Mouse (Mus musculus): ENCODE measurements around the gene Pwp2.
A peak's percentile ranks its signal among the peaks of the same experiment; 100 is the strongest.

Gene Pwp2

DNA sequence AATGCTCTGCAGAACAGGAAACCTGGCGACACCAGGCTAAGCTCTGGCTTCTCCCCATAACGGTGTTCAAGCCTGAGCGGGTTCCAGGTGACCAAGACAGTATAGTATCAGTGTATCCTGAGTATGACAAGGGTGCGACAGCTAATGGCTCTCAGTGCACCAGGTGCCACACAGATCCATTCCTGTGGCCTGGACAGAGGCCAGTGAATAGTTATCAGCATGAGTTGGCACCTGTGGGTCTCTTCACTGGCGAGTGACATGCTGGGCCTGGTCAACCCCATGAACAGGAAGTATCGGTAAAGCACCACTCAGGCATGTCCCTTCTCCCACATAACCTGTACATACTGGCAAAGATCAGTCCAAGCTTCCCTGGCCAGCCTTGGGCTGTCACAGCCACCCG, 13.9 kb downstream of the Pwp2 start:
- no peak for DNase-seq (ENCODE audit: low read depth, low spot score)

DNA sequence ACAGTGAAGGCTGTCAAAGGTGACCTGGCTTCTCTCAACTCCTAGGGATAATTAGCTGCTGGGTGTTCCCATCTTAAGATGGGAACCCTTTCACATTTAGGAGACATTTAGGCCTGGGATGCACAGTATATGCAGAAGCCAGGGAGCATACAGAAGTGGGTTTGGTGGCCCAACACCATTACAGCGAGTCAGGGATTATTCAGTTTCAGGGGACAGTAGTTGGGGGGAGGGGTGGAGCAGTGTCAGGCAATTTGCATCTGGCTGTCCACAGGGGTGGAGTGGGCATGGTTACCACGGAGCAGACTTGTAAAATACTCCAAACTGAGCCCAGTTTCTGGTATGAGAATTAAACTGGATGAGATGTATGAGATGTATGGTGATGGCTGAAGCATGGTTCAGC, 14.5 kb downstream of the Pwp2 start:
- no peak for DNase-seq (ENCODE audit: low read depth, low spot score)

DNA sequence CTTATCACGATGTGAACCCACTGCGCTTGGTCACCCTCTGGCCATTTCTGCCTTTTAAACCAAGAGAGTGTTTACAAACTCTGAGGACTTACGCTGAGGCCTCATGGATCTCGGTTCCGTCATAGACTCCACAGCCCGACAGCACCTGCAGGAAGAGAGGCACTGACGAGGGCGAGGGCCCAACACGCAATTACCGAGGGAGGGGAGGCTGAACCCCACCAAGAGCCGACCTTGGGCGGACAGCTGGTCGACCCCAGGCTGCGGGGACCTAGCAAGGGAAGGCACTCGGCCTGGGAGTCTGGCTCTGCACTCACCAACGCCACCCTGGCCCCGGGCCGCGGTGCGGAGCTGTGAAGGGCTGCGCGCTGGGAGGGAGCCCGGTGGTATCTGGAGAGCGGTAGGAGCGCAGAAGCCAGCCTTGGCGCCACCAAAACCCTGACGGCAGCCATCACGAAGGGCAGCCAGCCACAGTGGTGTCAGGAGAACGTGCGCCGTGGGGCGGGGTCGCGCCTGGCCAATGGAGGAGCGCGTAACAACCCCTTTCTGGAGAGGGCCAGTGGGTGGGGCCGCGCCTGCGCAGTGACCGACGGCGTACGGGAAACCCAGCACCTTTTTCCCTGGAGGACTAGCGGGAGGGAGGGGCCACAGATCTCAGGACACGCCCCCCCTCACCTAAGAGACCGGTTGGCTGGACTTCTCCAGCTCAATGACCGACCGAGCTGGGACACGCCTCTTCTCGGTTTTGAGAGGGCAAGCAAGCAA, 15.5 kb downstream of the Pwp2 start, which contains the start of gene D10Jhu81e:
TSS of gene D10Jhu81e (minus strand) at position 502 of the 762 bp plus-strand sequence.
- peak; percentile 98 for DNase-seq (ENCODE audit: low read depth, low spot score)

DNA sequence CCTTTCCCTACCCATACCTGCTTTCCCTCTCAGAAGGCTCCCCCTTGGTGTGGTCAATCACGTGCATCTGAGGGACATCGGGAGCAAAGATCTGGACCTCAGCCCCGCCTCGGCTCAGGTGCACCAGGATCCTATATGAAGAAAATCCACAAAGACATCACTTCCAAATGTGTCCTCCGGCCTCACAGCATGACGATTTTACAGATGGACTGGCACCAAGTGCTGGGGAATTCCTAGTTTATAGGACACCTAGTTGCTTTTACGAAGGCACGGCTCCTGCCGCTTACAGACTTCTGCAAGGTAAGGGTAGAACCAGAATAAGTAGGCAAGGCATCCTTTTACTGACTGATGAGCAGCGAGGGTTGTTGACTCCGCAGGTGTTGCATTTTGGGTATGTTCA, 16.2 kb downstream of the Pwp2 start:
- DNase-seq (ENCODE audit: low read depth, low spot score) = no peak

DNA sequence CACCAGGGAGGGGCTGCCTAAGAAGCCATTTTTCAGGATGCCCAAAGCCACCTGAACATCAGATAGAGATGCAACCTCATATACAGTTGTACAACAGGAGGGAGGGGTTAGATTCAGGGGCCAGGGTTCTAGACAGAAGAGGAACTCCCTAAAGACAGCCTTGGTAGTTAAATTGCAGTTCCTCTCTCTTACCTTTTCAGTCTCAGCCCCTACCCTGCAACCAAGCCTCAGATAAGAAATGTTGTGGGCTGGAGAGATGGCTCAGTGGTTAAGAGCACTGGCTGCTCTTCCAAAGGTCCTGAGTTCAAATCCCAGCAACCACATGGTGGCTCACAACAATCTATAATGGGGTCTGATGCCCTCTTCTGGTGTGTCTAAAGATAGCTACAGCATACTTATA, 17.2 kb downstream of the Pwp2 start:
- no peak for DNase-seq (ENCODE audit: low read depth, low spot score)

DNA sequence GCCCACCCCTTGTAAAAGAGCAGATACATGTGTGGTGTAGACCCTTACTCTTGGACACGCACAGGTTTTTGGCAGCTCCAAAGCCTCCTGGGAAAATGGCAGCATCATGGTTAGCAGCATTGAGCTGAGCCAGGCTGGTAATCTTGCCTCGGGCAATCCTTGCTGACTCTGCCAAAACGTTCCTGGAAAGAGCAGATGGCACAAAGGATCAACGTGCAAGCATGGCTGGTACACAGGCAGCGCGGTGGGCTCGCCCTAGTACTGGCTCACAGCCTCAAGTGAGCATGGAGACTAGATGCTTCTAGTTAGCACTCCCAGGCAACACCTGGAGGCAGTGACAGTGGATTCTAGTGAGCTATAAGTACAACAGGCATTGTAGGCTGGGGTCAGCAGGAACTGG, 17.6 kb downstream of the Pwp2 start:
- DNase-seq (ENCODE audit: low read depth, low spot score) = no peak

DNA sequence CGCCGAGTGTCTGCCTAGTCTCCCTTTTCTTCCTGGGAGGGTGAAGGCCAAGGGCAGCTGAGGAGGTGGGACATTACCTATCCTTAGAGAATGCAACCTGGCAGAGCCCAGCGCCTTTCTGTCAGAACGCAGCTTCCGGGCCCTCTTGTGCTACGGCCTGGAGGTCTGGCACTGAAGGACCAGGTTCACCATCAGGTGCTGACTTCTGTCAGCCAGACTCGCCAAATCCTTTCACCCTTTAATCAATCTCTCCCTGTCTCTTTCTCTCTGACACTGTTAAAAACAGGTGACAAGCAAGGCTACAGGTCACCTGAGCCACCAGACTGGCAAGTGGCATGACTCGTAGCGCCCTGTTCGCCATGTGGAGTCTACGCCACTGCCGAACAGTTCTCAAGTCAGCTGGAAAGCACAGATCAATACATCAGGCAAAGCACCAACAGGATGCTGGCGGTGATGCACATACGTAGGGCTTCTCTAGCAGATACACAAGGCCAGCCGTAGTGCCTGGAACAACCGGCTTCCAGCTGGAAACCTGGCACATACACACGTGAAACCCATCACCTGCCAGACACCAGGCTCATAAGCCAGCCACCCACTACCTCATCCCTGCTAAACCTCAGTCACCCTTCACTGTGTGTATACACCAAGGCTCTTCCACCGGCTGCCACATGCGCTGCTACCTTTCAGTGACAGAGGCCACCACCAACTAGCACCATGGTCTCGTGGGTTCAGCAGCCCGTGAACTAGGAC, 19.5 kb downstream of the Pwp2 start:
- DNase-seq (ENCODE audit: low read depth, low spot score) = no peak

DNA sequence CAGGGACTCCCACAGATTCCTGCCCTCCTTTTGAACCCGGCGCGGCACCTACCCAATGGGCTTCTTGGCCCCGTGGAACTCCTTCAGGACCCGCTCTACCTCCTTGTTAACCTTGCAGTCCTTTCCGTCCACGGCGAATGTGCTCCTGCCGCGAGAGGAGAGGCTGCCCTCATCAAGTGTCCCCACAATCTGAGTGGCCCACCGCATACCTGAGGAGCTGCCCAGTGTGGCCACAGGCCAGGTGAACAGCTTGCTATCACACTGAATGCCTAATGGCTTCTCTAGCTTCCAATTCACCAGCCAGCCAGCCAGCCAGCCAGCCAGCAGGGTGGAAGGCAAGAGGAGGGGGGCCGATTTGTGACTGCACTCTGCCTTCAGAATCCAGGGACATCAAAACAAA, 20.2 kb downstream of the Pwp2 start:
- no peak for DNase-seq (ENCODE audit: low read depth, low spot score)

DNA sequence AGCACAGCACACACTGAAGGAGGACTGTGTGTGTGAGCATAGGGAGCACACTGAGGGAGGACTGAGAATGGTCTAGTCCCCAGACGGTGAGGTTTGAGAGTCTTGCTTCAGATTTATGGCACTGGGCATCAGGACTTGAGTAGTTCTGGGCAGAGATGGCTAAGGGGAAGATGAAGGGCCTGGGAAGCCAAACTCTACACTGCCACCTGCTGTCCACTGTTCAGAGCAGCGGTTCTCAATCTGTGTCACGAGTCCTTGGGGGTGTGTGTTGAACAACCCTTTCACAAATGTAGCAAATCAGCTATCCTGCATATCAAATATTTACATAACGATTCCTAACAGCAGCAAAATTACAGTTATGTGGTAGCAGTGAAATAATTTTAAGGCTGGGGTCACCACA, 21.0 kb downstream of the Pwp2 start:
- DNase-seq (ENCODE audit: low read depth, low spot score) = peak; percentile 75

DNA sequence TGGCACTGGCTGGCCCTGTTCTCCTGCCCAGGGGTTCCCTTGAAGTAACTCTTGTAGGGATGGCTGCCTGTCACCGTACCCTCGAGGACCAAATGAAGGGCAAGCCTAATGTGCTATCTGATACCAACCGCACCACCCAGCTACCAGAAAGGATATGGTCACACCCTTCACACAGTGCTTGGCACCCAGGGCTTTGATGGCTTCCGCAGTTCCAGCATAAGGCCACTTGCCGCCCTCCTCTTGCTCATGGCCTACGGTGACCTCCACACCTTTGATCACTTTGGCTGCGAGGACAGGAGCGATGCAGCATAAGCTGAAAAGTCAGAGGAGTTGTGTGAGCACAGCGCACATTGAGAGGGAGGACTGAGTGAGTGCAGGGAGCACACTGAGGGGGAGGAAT, 21.7 kb downstream of the Pwp2 start:
- no peak for DNase-seq (ENCODE audit: low read depth, low spot score)

DNA sequence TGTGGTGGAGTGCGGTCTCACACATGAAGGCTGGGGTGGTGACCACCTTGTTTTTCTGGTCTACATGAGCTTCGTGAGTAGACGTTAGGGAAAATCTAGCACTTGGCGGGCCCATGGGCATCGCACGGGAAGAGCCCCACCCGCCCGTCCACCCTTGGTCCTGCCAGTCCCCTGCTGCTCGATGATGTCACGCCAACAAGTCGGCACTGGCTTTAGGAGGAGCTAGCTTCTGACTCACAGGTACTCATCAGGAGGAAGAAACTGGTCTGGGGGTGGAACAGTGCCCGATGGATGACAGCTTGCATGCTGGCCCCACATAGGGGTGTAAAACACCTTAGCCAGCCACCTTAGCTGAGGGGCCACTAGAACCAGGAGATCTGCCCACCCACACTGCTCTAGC, 22.3 kb downstream of the Pwp2 start:
- no peak for DNase-seq (ENCODE audit: low read depth, low spot score)

DNA sequence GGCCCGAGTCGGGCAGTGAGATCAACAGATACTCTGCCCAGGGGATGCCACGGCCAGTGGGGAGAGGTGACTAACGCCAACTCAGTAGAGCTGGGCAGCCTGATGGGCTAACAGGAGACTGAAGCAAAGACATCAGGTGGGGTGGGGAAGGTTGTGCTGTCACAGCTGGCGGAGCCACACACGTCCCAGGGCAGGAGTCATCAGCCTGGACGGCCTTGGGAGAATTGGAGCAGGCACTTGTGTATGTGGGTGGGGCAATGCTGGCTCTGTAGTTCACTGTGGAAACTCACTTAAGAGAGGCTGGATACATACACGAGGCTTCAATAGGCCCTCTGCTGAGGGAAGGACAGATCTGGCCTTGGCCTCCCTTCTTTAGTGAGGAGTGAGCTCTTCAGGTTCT, 23.9 kb downstream of the Pwp2 start:
- no peak for DNase-seq (ENCODE audit: low read depth, low spot score)

DNA sequence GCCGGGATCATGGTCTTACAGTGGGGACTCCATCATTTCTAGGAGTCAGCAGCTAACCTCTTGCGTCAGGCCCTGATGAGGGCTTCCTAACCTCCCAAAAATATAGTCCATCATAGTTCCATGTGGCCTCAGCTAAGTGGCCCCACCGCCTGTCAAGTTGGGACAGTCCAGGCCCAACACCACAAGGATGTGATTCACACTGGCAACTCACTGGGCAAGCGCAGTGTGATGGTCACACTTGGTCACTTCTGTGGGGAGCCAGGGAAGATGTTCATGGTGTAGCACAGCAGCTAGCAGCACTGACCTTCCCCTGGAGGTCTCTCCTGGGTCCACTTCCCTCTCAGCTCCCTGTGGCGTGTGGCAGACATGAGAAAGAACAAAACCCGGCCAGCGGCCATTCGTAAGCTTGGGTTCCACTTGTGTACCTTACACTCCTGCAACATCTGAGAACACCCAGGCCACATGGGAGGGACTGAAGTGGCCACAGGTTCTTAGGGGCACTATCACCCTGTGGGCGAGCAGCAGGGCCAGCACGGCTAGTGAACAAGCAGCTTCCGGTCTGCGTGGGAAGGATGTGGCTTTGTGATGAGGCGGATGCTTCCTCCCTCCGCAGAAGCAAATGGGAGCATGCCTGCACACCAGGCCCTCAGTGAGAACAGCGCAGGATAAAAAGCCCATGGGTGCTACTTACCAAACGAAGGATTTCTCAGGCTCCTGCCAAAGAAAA, 24.4 kb downstream of the Pwp2 start:
- peak; percentile 83 for DNase-seq (ENCODE audit: low read depth, low spot score)

DNA sequence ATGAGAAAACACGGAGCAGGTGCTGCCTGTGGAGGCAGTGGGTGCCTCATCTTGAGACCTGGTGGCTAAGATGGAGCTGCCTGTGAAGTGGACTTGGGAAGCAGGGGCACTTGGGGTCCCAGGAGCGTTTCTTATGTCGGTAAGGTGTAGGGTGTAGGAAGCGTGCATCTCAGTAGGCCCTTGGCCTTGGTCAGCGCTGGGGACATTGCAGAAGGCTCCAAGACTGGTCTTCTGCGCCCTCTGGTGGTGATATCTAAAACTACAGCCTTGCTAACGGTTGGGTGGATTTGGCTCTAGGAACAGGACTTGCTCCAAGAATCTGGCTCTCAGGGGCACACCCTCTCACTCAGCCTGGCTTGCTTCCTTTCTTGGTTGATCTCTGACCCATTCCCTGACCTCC, 25.0 kb downstream of the Pwp2 start:
- peak; percentile 82 for DNase-seq (ENCODE audit: low read depth, low spot score)

DNA sequence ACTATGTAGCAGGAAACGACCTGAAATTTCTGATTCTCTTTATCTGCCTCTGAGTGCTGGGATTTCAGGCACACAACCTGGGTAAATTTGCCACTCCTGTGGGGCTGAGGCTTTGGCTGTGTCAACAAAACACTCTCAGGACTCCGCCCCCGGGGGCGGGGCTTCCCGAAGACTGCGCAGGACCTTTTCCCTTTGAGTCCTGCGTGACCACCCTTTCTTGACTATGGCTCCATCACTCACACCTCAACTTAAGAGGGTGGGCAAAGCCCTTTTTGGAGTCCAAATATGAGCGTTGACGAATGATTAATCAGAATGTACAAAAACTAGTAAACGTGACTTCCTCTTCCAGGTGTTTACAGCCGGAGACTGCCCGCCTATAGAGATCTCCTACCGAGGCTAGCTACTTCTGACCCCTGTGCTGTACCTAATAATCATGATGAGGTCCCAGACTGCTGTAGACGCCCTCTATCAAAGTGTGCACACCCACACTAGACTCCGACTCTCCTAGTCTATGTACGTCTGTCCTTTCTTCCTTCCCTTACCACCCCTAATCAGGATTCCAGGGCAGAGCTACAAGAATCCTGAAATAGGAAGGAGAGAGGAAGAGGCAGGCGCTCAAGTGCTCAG, 25.6 kb downstream of the Pwp2 start:
- DNase-seq (ENCODE audit: low read depth, low spot score) = peak; percentile 78

DNA sequence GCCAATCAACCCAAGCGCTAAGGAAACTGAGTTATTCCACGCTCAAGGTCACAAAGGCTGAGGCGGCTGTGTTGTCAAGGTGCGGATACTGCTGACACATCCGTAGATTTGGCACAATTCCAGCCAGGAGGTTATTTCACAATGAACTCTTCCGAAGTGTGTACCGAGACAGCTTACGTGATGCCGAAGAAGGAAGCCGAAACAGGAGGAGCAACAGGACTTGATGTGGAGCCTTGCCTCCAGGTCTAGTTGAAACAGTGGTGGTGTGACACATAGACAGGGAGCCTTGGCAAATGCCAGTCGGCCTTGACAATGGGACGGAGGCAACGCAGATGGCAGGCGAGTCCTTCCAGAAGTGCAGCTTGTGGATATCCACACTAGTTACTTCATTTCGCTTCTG, 26.9 kb downstream of the Pwp2 start:
- DNase-seq (ENCODE audit: low read depth, low spot score) = no peak

DNA sequence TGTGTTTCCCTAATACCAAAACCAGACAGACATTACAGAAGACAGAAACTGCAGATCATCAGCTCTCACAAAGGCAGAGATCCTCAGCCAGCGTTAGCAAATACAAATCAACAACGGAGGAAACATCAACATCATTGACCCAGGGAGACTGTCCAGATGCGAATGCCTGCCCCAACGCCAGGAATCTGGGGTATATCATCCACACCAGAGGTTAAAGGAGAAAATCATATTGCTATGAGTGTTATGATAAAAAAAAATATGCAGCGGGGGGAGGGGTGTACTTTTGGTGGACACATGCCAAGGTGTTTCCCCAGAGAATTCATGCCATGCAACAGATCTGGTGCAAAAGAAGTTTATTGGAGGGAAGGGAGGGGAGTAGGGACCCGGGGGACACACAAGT, 28.0 kb downstream of the Pwp2 start:
- no peak for DNase-seq (ENCODE audit: low read depth, low spot score)

DNA sequence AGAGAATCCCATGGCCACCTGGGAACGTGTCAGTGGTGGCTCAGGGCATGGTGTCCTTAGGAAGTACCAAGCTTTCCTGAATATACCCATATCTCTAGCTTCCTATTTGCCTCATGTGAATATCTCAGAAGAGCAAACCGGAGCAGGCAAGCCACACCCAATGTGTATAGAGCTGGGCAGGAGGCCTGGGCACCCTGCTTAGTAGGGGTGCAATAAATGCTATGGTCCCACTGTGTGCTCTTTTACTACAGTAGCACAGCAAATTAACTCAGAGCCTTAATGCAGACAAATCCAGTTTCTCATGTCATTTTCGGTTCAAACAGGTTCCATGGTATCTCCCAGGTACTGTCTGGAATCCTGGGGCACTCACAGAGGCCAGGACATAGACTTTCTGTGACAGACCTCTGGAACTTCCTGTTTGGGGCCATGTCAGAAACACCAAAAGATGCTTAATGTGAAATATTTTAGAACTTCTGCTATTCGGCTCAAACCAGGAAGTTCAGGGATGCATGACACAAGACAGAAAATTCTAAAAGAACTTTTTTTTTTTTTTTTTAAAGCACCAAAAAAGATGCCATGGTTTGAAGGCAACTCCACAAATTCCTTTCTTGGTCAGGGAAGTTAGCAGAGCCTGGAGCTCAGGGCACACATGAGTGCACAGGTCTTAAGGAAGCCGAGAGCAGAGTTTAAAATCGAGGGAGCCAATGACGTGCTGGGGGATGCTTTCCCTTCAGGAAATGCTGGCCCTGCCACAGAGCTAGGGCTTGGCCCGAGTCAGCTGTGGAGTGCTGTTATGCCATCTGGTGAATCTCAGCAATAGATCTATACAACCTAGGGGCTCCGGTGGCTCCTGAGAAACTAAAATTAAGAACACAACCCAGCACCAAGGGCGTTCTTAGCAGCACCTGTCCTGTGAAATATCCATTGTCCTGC, 35.8 kb downstream of the Pwp2 start:
- no peak for DNase-seq (ENCODE audit: low read depth, low spot score)

DNA sequence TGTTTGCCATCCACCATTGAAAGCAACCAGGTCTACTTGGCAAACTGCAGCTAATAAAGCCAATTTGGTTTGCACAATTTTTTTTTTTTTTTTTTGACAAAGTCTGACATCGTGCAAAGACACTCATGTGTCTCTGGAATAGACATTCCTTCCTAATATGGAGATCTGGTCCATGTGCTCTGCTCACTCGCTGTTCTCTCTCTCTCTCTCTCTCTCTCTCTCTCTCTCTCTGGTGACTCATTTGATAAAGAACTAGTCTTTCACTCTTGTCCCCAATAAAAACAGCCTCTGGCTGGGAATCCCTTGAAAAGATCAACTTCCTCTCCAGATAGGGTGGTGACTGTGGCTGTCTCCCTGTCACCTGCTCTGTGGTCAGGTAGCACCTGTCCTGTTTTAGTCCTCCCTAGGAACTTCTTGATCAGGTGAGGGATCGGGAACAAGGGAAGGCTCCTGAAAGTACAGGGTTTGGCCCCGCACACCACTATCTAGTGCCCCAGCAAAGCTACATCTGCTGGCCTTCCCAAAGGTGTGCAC, 37.0 kb downstream of the Pwp2 start:
- no peak for DNase-seq (ENCODE audit: low read depth, low spot score)

DNA sequence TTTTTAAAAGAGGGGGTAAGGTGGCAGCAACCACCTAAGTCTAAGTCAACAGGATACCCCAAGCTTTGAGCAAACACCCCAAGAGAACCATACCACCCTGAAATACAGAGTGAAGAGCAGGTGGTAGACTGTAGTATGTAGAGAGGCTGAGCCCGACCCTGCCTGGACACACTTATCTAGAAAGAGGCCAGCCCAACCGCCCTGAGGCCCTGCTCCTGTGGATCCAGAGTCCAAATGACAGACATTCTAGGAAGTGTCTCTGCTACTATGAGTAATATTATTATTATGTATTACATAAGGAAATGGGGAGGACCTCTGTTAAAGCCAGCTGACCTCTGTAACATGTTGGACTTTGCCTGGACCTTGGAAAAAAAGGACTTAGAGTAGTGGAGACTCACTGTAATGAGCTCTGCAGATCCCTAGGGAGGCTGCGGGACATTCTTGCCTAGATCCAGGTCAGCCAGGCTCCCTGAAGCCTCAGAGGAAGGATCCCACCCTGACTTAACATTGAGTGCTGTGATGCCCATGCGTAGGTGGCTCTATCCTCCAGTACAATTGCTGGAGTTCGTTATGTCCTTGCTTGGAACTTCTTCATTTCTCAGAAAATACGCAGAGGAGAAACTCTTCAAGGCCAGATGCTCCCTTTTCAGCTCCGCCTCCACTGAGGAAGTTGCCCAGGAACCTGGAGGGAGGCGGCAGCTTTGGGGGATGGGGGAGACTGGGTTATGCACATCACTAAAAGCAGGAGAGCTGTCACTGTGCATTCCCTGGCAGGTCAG, 41.0 kb downstream of the Pwp2 start:
- DNase-seq (ENCODE audit: low read depth, low spot score) = no peak

Data from CD4-positive helper T cell, adult 2 months (primary cell).